Mouse (Mus musculus) hematopoietic stem cell, adult 5-6 weeks (primary cell): Measurements from ENCODE around the gene Pcdh15. TPM values are rescaled to one million over a fixed set of nuclear protein-coding genes. Genes with fewer than 3 reads are reported as not detected.

Source experiments
- ATAC-seq, 2 experiments: fragments of 125-278 bp in 1 of 2; replicated peaks in 1 of 2; 2 replicates each; pipeline ENCODE4 v1.8.0; 2016 to 2017; ENCODE audit warnings: inconsistent platforms in 2 of 2, mild to moderate bottlenecking in 2 of 2, moderate number of reproducible peaks in 2 of 2, low read depth in 1 of 2, moderate TSS enrichment in 1 of 2; ENCODE audit not compliant: low FRiP score in 2 of 2, poor library complexity in 2 of 2, severe bottlenecking in 2 of 2, insufficient read depth in 1 of 2, low TSS enrichment in 1 of 2
- total RNA-seq: library from RNA; stranded (forward); fragments of 172-1452, 232-1000 nt; gene quantifications from 2 replicates; pipeline ENCODE4 v1.2.3, GENCODE M21; 2017

Pcdh15 gene
- total RNA-seq = not detected in 2 replicates

- no peak for ATAC-seq
Measured at GRCm38 (mm10) chr10:73098966-73099845, at the start of gene Pcdh15. Pcdh15 (plus strand) TSS chr10:73099342.

GRCm38 (mm10) chr10:73052074-73052473, 47.1 kb upstream of the Pcdh15 start:
- no peak for ATAC-seq

- no peak for ATAC-seq
Measured at GRCm38 (mm10) chr10:73059726-73060230, 39.4 kb upstream of the Pcdh15 start.

GRCm38 (mm10) chr10:73086703-73087102, 12.4 kb upstream of the Pcdh15 start:
- ATAC-seq = no peak

- ATAC-seq = no peak
Measured at GRCm38 (mm10) chr10:73096531-73097135, 2.5 kb upstream of the Pcdh15 start.

- no peak for ATAC-seq
Measured at GRCm38 (mm10) chr10:73097176-73097575, 2.0 kb upstream of the Pcdh15 start.

- ATAC-seq = peak; percentile 39 to 63; a peak in 2 of 4 replicates
Measured at GRCm38 (mm10) chr10:73097979-73098378, 1.2 kb upstream of the Pcdh15 start.

GRCm38 (mm10) chr10:73099846-73100241, 702 bp downstream of the Pcdh15 start:
- peak in 1 of 2 experiments; percentile 19; a peak in 1 of 4 replicates for ATAC-seq

GRCm38 (mm10) chr10:73103383-73103994, 4.3 kb downstream of the Pcdh15 start:
- ATAC-seq = no peak

GRCm38 (mm10) chr10:73105893-73106292, 6.8 kb downstream of the Pcdh15 start:
- ATAC-seq = no peak

GRCm38 (mm10) chr10:73137985-73138384, 38.8 kb downstream of the Pcdh15 start:
- ATAC-seq = no peak

GRCm38 (mm10) chr10:73147543-73147942, 48.4 kb downstream of the Pcdh15 start:
- ATAC-seq = no peak

- ATAC-seq = no peak
Measured at GRCm38 (mm10) chr10:73147978-73148377, 48.8 kb downstream of the Pcdh15 start.

GRCm38 (mm10) chr10:73154544-73154943, 55.4 kb downstream of the Pcdh15 start:
- ATAC-seq = no peak

- no peak for ATAC-seq
Measured at GRCm38 (mm10) chr10:73161757-73162156, 62.6 kb downstream of the Pcdh15 start.

GRCm38 (mm10) chr10:73216001-73216400, 116.9 kb downstream of the Pcdh15 start:
- no peak for ATAC-seq

- no peak for ATAC-seq
Measured at GRCm38 (mm10) chr10:73242294-73242693, 143.2 kb downstream of the Pcdh15 start.

GRCm38 (mm10) chr10:73280438-73280837, 181.3 kb downstream of the Pcdh15 start:
- ATAC-seq = no peak
